In genomic region chr7:30559443-30559954, GRCm38 (mm10) we compare ENCODE assay signal across 8 mouse cellular contexts. TPM values are rescaled to one million over a fixed set of nuclear protein-coding genes. Genes with fewer than 3 reads are reported as not detected.
DNase-seq lines count a peak whose midpoint lies in the region; ATAC-seq lines count a peak whose summit lies in the region.

TSS of gene Lin37 (minus strand) at chr7:30559838.

- peak within 1 kb of the TSS; percentile 99 for H3K4me2 ChIP-seq in hindbrain, embryonic 16.5 days (ENCODE audit: low read length)

- H3K36me3 ChIP-seq in hindbrain, embryonic 16.5 days (ENCODE audit: control insufficient read depth, insufficient read depth, low read length): peaks cover 23% of the 10 kb centered on the region
- H3K36me3 ChIP-seq in macrophage (ENCODE audit: inconsistent target): peaks cover 29% of the 10 kb centered on the region; the same call in 1 of the 2 replicates

- under 1% methylated on average over 20 of the region's 20 CpGs for WGBS in hindbrain, embryonic 16.5 days
- under 1% methylated on average over 19 of the region's 20 CpGs for WGBS in macrophage (ENCODE audit: missing documents)

- peak within 1 kb of the TSS; percentile 74 for H3K9ac ChIP-seq in hindbrain, embryonic 16.5 days (ENCODE audit: low read depth, low read length)

- peak within 1 kb of the TSS; percentile 64 for H3K27ac ChIP-seq in hindbrain, embryonic 16.5 days (ENCODE audit: low read depth, low read length)
- H3K27ac ChIP-seq in macrophage: peak within 1 kb of the TSS; percentile 61

- peaks cover 41% of the 10 kb centered on the region for H3K79me2 ChIP-seq in macrophage (ENCODE audit: inconsistent target)

- H3K4me1 ChIP-seq in hindbrain, embryonic 16.5 days (ENCODE audit: control insufficient read depth, insufficient read depth, low read depth, low read length): peaks cover 25% of the 10 kb centered on the region

- H3K9me3 ChIP-seq in hindbrain, embryonic 16.5 days (ENCODE audit: control insufficient read depth, low read length): no peaks in the 10 kb centered on the region

- peak within 1 kb of the TSS; percentile 62 for H3K4me3 ChIP-seq in hindbrain, embryonic 16.5 days (ENCODE audit: low read length)
- peak within 1 kb of the TSS; percentile 89 for H3K4me3 ChIP-seq in macrophage (ENCODE audit: inconsistent target)

- no peaks in the 10 kb centered on the region for H3K27me3 ChIP-seq in hindbrain, embryonic 16.5 days (replicated peaks; ENCODE audit: control insufficient read depth, insufficient read depth, low read length)

- DNase-seq in WW6 (ENCODE audit: low read depth, low spot score): peak; percentile 93
- DNase-seq in cerebellum, postnatal 4 days (ENCODE audit: low spot score in 2 of 2): peak; percentile 89 to 94
- peak; percentile 98 for DNase-seq in gastrocnemius, adult 18-20 months (ENCODE audit: low spot score)
- peak; percentile 96 to 98 for DNase-seq in left cerebral cortex, adult 18-20 months (ENCODE audit: low spot score in 2 of 2)
- DNase-seq in right cerebral cortex, adult 18-20 months: peak; percentile 99
- peak; percentile 85 for DNase-seq in urinary bladder, postnatal 10 days (ENCODE audit: low spot score)

- ATAC-seq in hindbrain, embryonic 16.5 days: peak; percentile 90

RNA-seq across cellular contexts. Expression of gene Lin37, which starts in this region (rescaled TPM):
- total RNA-seq in gastrocnemius, adult 18-20 months (2021): 1 to 10 TPM; 8.7 to 9.0 TPM
- 51.0 and 58.7 TPM in 2 replicates for polyA plus RNA-seq in hindbrain, embryonic 16.5 days (2015; fragmentation: Nextera tagmentation; extraction: Ambion mirVana)
- 10 to 100 TPM; 56.8 to 60.4 TPM for total RNA-seq in left cerebral cortex, adult 18-20 months (2021)
- total RNA-seq in macrophage (2018; cell fraction: chromatin; rRNA removed): 10 to 100 TPM; 16.9 to 74.2 (median 45.0) TPM
- total RNA-seq in macrophage (2018; cell fraction: cytosol; rRNA removed): 10 to 100 TPM; 19.0 to 37.8 (median 30.4) TPM
- total RNA-seq in macrophage (2018; cell fraction: nucleus; rRNA removed): 10 to 100 TPM; 13.5 to 58.3 (median 33.7) TPM
- polyA plus RNA-seq in macrophage (2018): 18.0 to 27.7 TPM (median 25.4 TPM) in 3 replicates

Comparison
In these comparisons a context has a peak if more than half of its experiments do, and no peak if none do; other contexts are left out.
1. Peak in every context shown above with its lines: DNase-seq, ATAC-seq, H3K4me3 ChIP-seq and H3K27ac ChIP-seq.
2. RNA of gene Lin37 (total RNA-seq): 56.8 to 60.4 TPM in left cerebral cortex, adult 18-20 months; 8.7 to 9.0 TPM in gastrocnemius, adult 18-20 months; every median in the first group is over 4 times any median in the second.